Mouse (Mus musculus) gastrocnemius, adult 2 months (tissue): Measurements from ENCODE around the gene Scimp. TPM values are rescaled to one million over a fixed set of nuclear protein-coding genes. Genes with fewer than 3 reads are reported as not detected.
A peak's percentile ranks its signal among the peaks of the same experiment; 100 is the strongest.
"Not testable (repeated sequence)": the region's sequence is repeated elsewhere in the genome, so short reads cannot be mapped to it uniquely, and the experiment has no call there.

Experiments
- DNase-seq: peaks from one replicate; pipeline ENCODE4 v3.0.0; 2022
- H3K27ac ChIP-seq: fragments of 200-600 bp; 2 replicates; pipeline ENCODE4 v1.8.1; 2022; ENCODE audit warnings: mild to moderate bottlenecking
- H3K4me3 ChIP-seq: fragments of 200-600 bp; 2 replicates; pipeline ENCODE4 v1.8.1; 2022; ENCODE audit warnings: mild to moderate bottlenecking, moderate library complexity
- CTCF ChIP-seq: fragments of 200-600 bp; IDR thresholded peaks from 2 replicates; pipeline ENCODE4 v1.8.1; 2022; ENCODE audit warnings: antibody characterized with exemption, mild to moderate bottlenecking, moderate library complexity
- intact Hi-C: fragments of 180-260 bp; cut with DNase I; formaldehyde crosslinking; loops from one replicate; pipeline ENCODE4 v1.15.1; 2025
- total RNA-seq, 2 experiments: library from RNA; stranded (reverse); gene quantifications; 2 replicates each; pipeline ENCODE4 v1.2.3; 2021

Scimp gene
- total RNA-seq, 2 experiments from 2014 or later: not detected

GRCm38 (mm10) chr11:70778058-70778457 is 34.3 kb downstream of the Scimp start:
- H3K4me3 ChIP-seq, DNase-seq, H3K27ac ChIP-seq, intact Hi-C loops: not testable (repeated sequence)
- TF ChIP-seq CTCF: peak; percentile 70

- H3K4me3 ChIP-seq: no peak overlapping the region
- DNase-seq: no peak
- TF ChIP-seq CTCF: no peak
- intact Hi-C loops: no loop called here
- no peak overlapping the region for H3K27ac ChIP-seq
Observed at GRCm38 (mm10) chr11:70777634-70778033, 34.8 kb downstream of the Scimp start.

GRCm38 (mm10) chr11:70776830-70777571 is 35.4 kb downstream of the Scimp start:
- DNase-seq: peak; percentile 80
- TF ChIP-seq CTCF: peak; percentile 93
- intact Hi-C loops: no loop called here
- Histone ChIP-seq H3K4me3 (no peak overlapping the region), H3K27ac (peak overlapping the region; percentile 28; the same call in 1 of the 2 replicates)

- Histone ChIP-seq H3K4me3 (no peak overlapping the region), H3K27ac (no peak overlapping the region)
- no peak for TF ChIP-seq CTCF
- intact Hi-C loops: no loop called here
- DNase-seq: no peak
Observed at GRCm38 (mm10) chr11:70770804-70771203, 41.6 kb downstream of the Scimp start.

- peak overlapping the region; percentile 95 for H3K27ac ChIP-seq
- H3K4me3 ChIP-seq: peak overlapping the region; percentile 90
- TF ChIP-seq CTCF: no peak
- intact Hi-C loops: no loop called here
- DNase-seq: no peak
Observed at GRCm38 (mm10) chr11:70765776-70766445, 46.5 kb downstream of the Scimp start.

GRCm38 (mm10) chr11:70763936-70764808 is 48.2 kb downstream of the Scimp start, which contains the start of gene Zfp3:
Gene Zfp3 (plus strand): TSS chr11:70764209.
- intact Hi-C loops: no loop called here
- peak; percentile 91 for DNase-seq
- no peak for TF ChIP-seq CTCF
- Histone ChIP-seq H3K4me3 (peak within 1 kb of the TSS; percentile 90), H3K27ac (peak within 1 kb of the TSS; percentile 95)

- no peak for DNase-seq
- Histone ChIP-seq H3K27ac (peak overlapping the region; percentile 95), H3K4me3 (peak overlapping the region; percentile 90)
- intact Hi-C loops: no loop called here
- no peak for TF ChIP-seq CTCF
Observed at GRCm38 (mm10) chr11:70763582-70763935, 48.8 kb downstream of the Scimp start.

- no peak overlapping the region for H3K27ac ChIP-seq
- no peak for TF ChIP-seq CTCF
- peak; percentile 25 for DNase-seq
- H3K4me3 ChIP-seq: no peak overlapping the region
- intact Hi-C loops: no loop called here
Observed at GRCm38 (mm10) chr11:70762641-70763040, 49.7 kb downstream of the Scimp start.

GRCm38 (mm10) chr11:70760446-70760845 is 51.9 kb downstream of the Scimp start:
- intact Hi-C loops, H3K4me3 ChIP-seq, DNase-seq, H3K27ac ChIP-seq: not testable (repeated sequence)

- Histone ChIP-seq H3K4me3 (no peak overlapping the region), H3K27ac (no peak overlapping the region)
- intact Hi-C loops: loop anchor here (2.0 to 10.0 kb wide), 4 partner anchors 73 to 341 kb away; partner anchors contain the start of gene Pelp1
- peak; percentile 97 for TF ChIP-seq CTCF
- DNase-seq: peak; percentile 83
Observed at GRCm38 (mm10) chr11:70755645-70756044, 56.7 kb downstream of the Scimp start.

GRCm38 (mm10) chr11:70754958-70755357 is 57.4 kb downstream of the Scimp start:
- no peak for TF ChIP-seq CTCF
- intact Hi-C loops: loop anchor here (2.0 to 10.0 kb wide), 5 partner anchors 72 to 340 kb away; partner anchors contain the start of genes 4930544D05Rik, Chrne and Pelp1
- H3K27ac ChIP-seq: no peak overlapping the region
- H3K4me3 ChIP-seq: no peak overlapping the region
- no peak for DNase-seq

- intact Hi-C loops: loop anchor here (2.0 to 10.0 kb wide), 5 partner anchors 72 to 340 kb away; partner anchors contain the start of genes 4930544D05Rik, Chrne and Pelp1
- no peak overlapping the region for H3K27ac ChIP-seq
- no peak for TF ChIP-seq CTCF
- H3K4me3 ChIP-seq: no peak overlapping the region
- DNase-seq: no peak
Observed at GRCm38 (mm10) chr11:70754476-70754875, 57.9 kb downstream of the Scimp start.
